Mouse (Mus musculus) kidney, postnatal 14 days (tissue): ENCODE measurements around the gene Lrrc20.
"Not testable (repeated sequence)": the region's sequence is repeated elsewhere in the genome, so short reads cannot be mapped to it uniquely, and the experiment has no call there.

Experiments used
- DNase-seq: peaks from one replicate; pipeline ENCODE4 v3.0.0; 2022; ENCODE audit warnings: mixed read lengths

Gene Lrrc20

GRCm38 (mm10) chr10:61475594-61476439 lies at the start of gene Lrrc20:
Lrrc20 (plus strand) TSS chr10:61475801.
- DNase-seq: peak; percentile 94

GRCm38 (mm10) chr10:61426251-61426757 lies 49.3 kb upstream of the Lrrc20 start:
- peak; percentile 38 for DNase-seq

GRCm38 (mm10) chr10:61427951-61428350 lies 47.6 kb upstream of the Lrrc20 start:
- DNase-seq: no peak

DNA sequence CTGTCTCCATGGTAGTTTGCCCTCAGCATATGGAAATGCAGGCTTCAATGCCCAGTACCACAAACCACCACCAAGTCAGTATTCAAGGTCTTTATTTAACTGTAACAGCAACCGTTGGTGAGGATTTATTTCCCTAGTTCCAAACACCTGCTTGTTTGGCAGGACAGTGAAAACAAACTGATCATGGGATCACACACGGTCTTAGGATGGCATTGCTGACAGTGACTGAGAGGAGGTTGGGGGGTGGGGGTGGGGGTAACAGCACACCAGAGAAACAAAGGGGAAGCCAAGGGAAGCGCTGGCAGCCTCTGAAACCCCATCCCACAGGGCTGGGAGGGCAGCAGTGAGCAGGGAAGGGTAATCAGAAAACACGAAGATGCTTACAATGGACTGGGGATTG lies 47.2 kb upstream of the Lrrc20 start:
- DNase-seq: no peak

GRCm38 (mm10) chr10:61429043-61429442 lies 46.6 kb upstream of the Lrrc20 start:
- DNase-seq: no peak

DNA sequence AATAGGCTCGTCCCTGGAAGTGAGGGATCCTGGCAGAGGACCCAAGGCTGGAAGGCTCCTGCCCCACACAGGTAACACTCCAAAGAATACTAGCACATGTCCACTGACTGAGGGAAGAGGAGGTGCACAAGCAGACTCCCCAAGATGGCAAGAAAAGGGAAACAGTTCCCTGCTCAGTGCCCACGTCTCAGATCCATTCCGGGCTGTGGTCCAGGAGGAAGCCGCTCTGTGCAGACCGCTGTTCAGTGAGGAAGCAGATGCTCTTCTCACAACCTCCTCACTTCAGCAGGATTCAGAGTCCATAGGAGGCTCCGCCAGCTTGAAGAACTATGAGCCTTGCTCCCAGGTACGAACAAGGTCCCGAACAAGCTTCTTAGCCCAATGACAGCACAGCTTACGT lies 44.2 kb upstream of the Lrrc20 start:
- DNase-seq: no peak

- peak; percentile 71 for DNase-seq
Measured at GRCm38 (mm10) chr10:61440202-61440800, 35.3 kb upstream of the Lrrc20 start.

GRCm38 (mm10) chr10:61443456-61443855 lies 32.1 kb upstream of the Lrrc20 start:
- no peak for DNase-seq

GRCm38 (mm10) chr10:61443876-61444275 lies 31.7 kb upstream of the Lrrc20 start:
- DNase-seq: no peak

DNA sequence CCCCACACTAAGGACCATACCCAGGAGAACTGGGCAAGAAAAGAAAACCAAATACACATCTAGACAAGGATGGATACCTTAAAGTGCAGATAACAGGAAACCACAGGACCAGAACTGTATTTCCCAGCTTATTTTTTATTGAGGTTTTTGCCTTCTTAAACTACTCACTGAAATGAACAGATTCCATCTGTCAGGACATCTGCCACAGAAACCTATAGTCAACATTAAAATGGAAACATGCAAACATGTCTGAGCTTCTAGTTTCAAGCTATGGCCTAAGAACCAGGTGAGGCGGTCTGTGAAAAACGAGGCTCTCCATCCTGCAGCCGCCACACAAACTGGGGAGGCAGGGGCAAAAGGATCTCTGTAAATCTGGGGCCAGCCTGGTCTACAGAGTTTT lies 30.6 kb upstream of the Lrrc20 start:
- no peak for DNase-seq

- DNase-seq: no peak
Measured at GRCm38 (mm10) chr10:61447581-61448353, 27.8 kb upstream of the Lrrc20 start.

- DNase-seq: no peak
Measured at GRCm38 (mm10) chr10:61448834-61449233, 26.8 kb upstream of the Lrrc20 start.

- DNase-seq: peak; percentile 59
Measured at GRCm38 (mm10) chr10:61451463-61451930, 24.1 kb upstream of the Lrrc20 start.

DNA sequence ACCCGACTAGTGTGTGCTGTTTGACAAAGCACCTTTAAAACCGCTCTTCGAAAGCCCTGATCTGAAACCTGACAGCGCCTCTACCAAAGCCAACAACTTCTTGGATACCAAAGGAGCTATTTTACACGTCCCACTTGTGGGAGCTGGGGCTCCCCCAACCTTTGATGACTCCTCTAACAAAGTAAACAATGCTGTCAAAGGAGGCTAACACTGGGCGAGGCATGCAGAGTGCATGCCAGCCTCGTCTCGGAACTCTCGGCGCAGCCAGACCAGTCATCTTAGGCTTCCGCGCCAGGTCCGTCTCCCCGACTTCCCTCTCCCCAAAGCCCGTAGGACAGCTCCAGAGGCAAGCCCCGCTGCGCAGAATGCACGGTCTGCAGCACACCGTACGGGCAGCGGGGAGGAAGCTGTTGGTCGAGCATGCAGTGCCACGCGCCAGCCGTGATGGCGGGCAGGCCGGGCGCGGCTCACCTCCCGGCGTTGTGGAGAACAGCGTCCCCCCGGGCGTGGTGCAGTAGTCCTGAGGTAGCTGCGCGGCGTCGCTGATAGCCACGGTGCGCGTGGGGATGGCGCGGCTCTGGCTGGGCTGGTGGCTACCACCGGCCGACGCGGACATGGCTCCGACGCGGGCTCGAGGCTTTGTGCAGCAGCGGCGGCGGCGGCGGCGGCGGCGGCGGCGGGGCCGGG lies 23.5 kb upstream of the Lrrc20 start:
- peak; percentile 56 for DNase-seq

- DNase-seq: peak; percentile 99
Measured at GRCm38 (mm10) chr10:61452645-61453044, 23.0 kb upstream of the Lrrc20 start, which contains the start of gene Eif4ebp2. Eif4ebp2 (minus strand) TSS chr10:61452661.

- not testable (repeated sequence) for DNase-seq
Measured at GRCm38 (mm10) chr10:61453171-61453570, 22.4 kb upstream of the Lrrc20 start.

DNA sequence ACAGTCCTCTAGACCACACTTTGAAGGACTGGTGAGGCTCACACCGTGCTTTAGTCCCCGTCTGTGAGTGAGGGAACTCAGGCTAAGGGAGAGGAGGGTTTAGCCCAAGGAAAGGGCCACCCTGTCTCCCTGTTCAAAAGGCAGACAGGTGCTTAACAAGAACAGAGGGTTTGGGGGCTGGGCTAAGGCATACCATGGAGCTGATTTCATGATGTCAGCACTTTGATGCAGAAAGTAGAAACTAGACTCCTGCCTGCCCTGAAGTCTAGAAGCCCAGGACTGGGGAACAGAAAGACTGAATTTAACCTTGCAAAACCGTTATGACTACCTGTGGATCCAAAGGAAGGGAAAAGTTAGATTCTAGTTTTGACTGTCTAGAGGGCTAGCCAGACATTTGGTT lies 18.4 kb upstream of the Lrrc20 start:
- DNase-seq: no peak

DNA sequence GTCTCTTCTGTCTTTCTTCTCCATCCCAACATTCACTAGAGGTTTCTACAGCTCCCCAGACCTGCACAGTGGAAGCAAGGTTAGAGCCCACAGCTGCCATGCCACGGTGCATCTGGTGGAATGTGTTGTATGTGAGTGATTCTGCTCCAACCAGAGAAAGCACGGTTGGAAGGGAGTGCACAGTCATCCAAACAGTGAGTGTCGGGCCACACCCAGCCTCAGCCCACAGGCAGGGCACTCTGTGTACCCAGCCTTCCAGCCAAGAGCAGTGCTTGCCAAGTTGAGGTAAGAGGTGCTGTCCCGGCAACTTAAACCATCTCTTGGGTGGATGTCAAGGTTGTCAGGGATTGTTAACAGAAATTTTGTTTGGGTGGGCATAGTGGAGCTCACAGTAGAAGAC lies 10.6 kb upstream of the Lrrc20 start:
- DNase-seq: no peak

GRCm38 (mm10) chr10:61466242-61466641 lies 9.4 kb upstream of the Lrrc20 start:
- DNase-seq: no peak

- peak; percentile 32 for DNase-seq
Measured at GRCm38 (mm10) chr10:61466873-61467272, 8.7 kb upstream of the Lrrc20 start.

DNA sequence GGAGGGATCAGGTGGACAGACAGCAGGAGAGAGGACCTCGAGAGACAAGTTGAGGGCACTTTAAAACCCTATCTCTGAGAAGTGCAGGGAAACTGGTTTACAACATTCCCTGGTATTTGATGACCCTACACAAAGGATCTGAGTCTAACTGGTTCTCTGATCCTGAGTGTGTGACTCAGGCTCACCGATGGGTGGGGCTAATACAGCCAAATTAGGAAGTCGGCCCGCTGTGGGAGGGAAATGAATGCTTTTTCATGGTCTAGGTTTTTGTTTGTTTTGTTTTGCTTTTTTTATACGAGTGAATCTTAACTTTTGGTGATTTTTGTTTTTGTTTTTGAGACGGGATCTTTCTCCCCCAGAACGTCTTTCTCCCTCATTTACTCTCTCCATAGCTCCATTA lies 6.7 kb upstream of the Lrrc20 start:
- DNase-seq: no peak

DNA sequence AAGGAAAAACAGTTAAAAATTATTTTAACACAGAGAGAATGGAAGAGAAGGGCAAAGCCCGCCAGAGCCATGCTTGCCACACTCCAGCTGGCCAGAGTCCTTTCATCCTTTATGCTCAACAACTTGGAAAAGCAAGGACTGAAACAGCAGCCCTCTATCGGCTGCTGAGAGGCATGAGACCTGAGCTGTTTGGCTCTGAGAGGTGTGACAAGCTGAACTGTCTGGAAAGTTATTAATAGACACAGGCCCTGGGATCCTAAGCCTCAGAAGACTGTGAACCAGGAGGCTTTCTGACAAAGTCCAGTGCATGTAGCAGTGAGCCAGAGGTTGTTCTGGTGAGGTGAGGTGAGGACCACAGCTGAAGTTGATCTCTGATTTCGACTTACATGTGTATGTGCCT lies 2.0 kb upstream of the Lrrc20 start:
- no peak for DNase-seq

- DNase-seq: no peak
Measured at GRCm38 (mm10) chr10:61474344-61474743, 1.3 kb upstream of the Lrrc20 start.
